In the genomic region with DNA sequence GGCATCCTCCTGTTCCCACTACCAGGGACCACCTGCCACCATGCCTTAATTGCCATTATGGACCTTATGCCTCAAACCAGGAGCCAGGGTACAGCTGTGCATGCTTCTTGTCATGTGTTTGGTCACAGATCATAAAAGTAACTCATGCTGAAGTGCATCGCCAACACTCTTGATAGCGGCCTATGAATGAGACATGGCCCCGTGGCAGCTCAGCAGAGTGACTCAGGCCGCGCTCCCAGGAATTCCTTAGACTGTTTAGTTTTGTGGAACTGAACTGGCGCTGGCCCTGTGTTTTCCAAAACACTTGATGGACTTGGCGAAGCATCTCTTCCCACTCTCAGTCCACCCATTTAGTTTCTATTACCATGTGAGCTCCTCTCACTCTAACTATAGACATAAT, we compare ENCODE assay signal across 20 mouse cellular contexts. TPM values are rescaled to one million over a fixed set of nuclear protein-coding genes. Genes with fewer than 3 reads are reported as not detected.
DNase-seq lines count a peak whose midpoint lies in the region; ATAC-seq and TF ChIP-seq lines count a peak whose summit lies in the region.
"Had no signal": no experiment of that assay in that cellular context is flagged by ENCODE, and none has a peak within 500 bp of the region (broad histone marks: within the 10 kb centered on the region; RNA-seq: fewer than 3 reads in every experiment).

No protein-coding gene starts in this region.

- 0 out of 2 replicates have a peak overlapping the region, but pooled peaks have one; percentile 5 for H3K27ac ChIP-seq in forebrain, embryonic 10.5 days
- H3K27ac ChIP-seq in forebrain, embryonic 14.5 days (ENCODE audit: low read depth, low read length): no peak overlapping the region
- peak overlapping the region; percentile 15; the same call in 1 of the 2 replicates for H3K27ac ChIP-seq in lung, embryonic 15.5 days
- H3K27ac ChIP-seq in hindbrain, embryonic 10.5 days: no peak overlapping the region
- H3K27ac ChIP-seq: embryonic facial prominence, embryonic 10.5 days; forebrain, embryonic 15.5 days; heart, embryonic 10.5 days; hindbrain, embryonic 14.5 days had no signal

- H3K36me3 ChIP-seq in forebrain, embryonic 10.5 days (replicated peaks): no peaks in the 10 kb centered on the region
- no peaks in the 10 kb centered on the region for H3K36me3 ChIP-seq in forebrain, embryonic 14.5 days (ENCODE audit: control insufficient read depth, insufficient read depth, low read length)
- H3K36me3 ChIP-seq in lung, embryonic 15.5 days: no peaks in the 10 kb centered on the region
- no peaks in the 10 kb centered on the region for H3K36me3 ChIP-seq in hindbrain, embryonic 10.5 days
- H3K36me3 ChIP-seq: embryonic facial prominence, embryonic 10.5 days; forebrain, embryonic 15.5 days; G1E; heart, embryonic 10.5 days had no signal

- no peak overlapping the region for H3K9ac ChIP-seq in forebrain, embryonic 14.5 days (ENCODE audit: low read length)
- H3K9ac ChIP-seq in lung, embryonic 15.5 days: no peak overlapping the region
- H3K9ac ChIP-seq: forebrain, embryonic 15.5 days; hindbrain, embryonic 14.5 days had no signal

- no peak for ATAC-seq in forebrain, embryonic 14.5 days
- ATAC-seq in lung, embryonic 15.5 days (ENCODE audit: borderline replicate concordance, extremely low read depth, low FRiP score, low TSS enrichment): peak; percentile 46; the same call in 1 of the 2 replicates
- ATAC-seq: CD4-positive, CD25-positive, alpha-beta regulatory T cell, adult 4 months; forebrain, embryonic 15.5 days had no signal

- no peak overlapping the region for H3K4me2 ChIP-seq in forebrain, embryonic 14.5 days (ENCODE audit: low read length)
- H3K4me2 ChIP-seq in lung, embryonic 15.5 days: no peak overlapping the region
- H3K4me2 ChIP-seq: forebrain, embryonic 15.5 days; hindbrain, embryonic 14.5 days had no signal

- H3K4me3 ChIP-seq in forebrain, embryonic 10.5 days: no peak overlapping the region
- no peak overlapping the region for H3K4me3 ChIP-seq in forebrain, embryonic 14.5 days (ENCODE audit: low read depth, low read length)
- no peak overlapping the region for H3K4me3 ChIP-seq in lung, embryonic 15.5 days
- H3K4me3 ChIP-seq in lung, adult 2 months (replicated peaks; ENCODE audit: extremely low read depth, low read depth, low read length): no peak overlapping the region
- H3K4me3 ChIP-seq in hindbrain, embryonic 10.5 days: no peak overlapping the region
- H3K4me3 ChIP-seq: embryonic facial prominence, embryonic 10.5 days; forebrain, embryonic 15.5 days; heart, embryonic 10.5 days had no signal

- TF ChIP-seq CTCF in lung, adult 2 months (IDR thresholded peaks at IDR 0.05; ENCODE audit: insufficient read depth, low read length): no peak

- TF ChIP-seq POLR2A in lung, adult 2 months (IDR thresholded peaks at IDR 0.05; ENCODE audit: borderline replicate concordance, extremely low read depth, low read depth, low read length): no peak

- 94% methylated on average over 7 of the region's 7 CpGs for WGBS in forebrain, embryonic 10.5 days
- 94% methylated on average over 7 of the region's 7 CpGs for whole genome bisulfite sequencing in forebrain, embryonic 14.5 days
- 49% methylated on average over 7 of the region's 7 CpGs for WGBS in lung, embryonic 15.5 days
- WGBS in lung, adult 2 months: 76% methylated on average over 7 of the region's 7 CpGs
- 96% methylated on average over 7 of the region's 7 CpGs for whole genome bisulfite sequencing in hindbrain, embryonic 10.5 days

- no peaks in the 10 kb centered on the region for H3K9me3 ChIP-seq in forebrain, embryonic 10.5 days
- H3K9me3 ChIP-seq in forebrain, embryonic 14.5 days (replicated peaks; ENCODE audit: control insufficient read depth, low read length): no peaks in the 10 kb centered on the region
- H3K9me3 ChIP-seq in lung, embryonic 15.5 days: no peaks in the 10 kb centered on the region
- H3K9me3 ChIP-seq in hindbrain, embryonic 10.5 days: no peaks in the 10 kb centered on the region
- H3K9me3 ChIP-seq: embryonic facial prominence, embryonic 10.5 days; forebrain, embryonic 15.5 days; heart, embryonic 10.5 days had no signal

- H3K4me1 ChIP-seq in forebrain, embryonic 10.5 days: peaks cover 27% of the 10 kb centered on the region
- H3K4me1 ChIP-seq in forebrain, embryonic 14.5 days (ENCODE audit: control insufficient read depth, insufficient read depth, low read length): peaks cover 12% of the 10 kb centered on the region
- peaks cover 15% of the 10 kb centered on the region for H3K4me1 ChIP-seq in lung, embryonic 15.5 days
- peaks cover 3% of the 10 kb centered on the region; the same call in 1 of the 2 replicates for H3K4me1 ChIP-seq in lung, adult 2 months (ENCODE audit: control insufficient read depth, insufficient read depth, low read length)
- peaks cover 31% of the 10 kb centered on the region for H3K4me1 ChIP-seq in hindbrain, embryonic 10.5 days (replicated peaks)

- H3K27me3 ChIP-seq in forebrain, embryonic 10.5 days (ENCODE audit: poor library complexity, severe bottlenecking): no peaks in the 10 kb centered on the region
- H3K27me3 ChIP-seq in forebrain, embryonic 14.5 days (replicated peaks; ENCODE audit: control insufficient read depth, insufficient read depth, low read length): no peaks in the 10 kb centered on the region
- no peaks in the 10 kb centered on the region for H3K27me3 ChIP-seq in lung, embryonic 15.5 days
- no peaks in the 10 kb centered on the region for H3K27me3 ChIP-seq in hindbrain, embryonic 10.5 days (ENCODE audit: insufficient read depth, poor library complexity, severe bottlenecking)
- H3K27me3 ChIP-seq: forebrain, embryonic 15.5 days had no signal

- DNase-seq in forebrain, embryonic 10.5 days (ENCODE audit: extremely low spot score, low spot score): no peak
- no peak for DNase-seq in forebrain, embryonic 14.5 days (ENCODE audit: low spot score)
- no peak for DNase-seq in lung, adult 2 months
- DNase-seq in lung, postnatal 10 days: peak; percentile 72
- no peak for DNase-seq in thymus, postnatal 10 days (ENCODE audit: low spot score in 2 of 2)
- no peak for DNase-seq in hindbrain, embryonic 10.5 days (ENCODE audit: low spot score)
- DNase-seq: adrenal gland, adult 8-10 months; adrenal gland, postnatal 36 days; B cell, adult 2 months; cerebellum, adult 2 months; cerebellum, postnatal 10 days; gastrocnemius, postnatal 36 days; heart, postnatal 10 days had no signal

RNA-seq across cellular contexts. Expression of a gene that starts 51.1 kb away (rescaled TPM):
- polyA plus RNA-seq in forebrain, embryonic 10.5 days (2016; fragmentation: Nextera tagmentation; extraction: Ambion mirVana): 21.2 and 22.4 TPM in 2 replicates
- polyA plus RNA-seq in forebrain, embryonic 14.5 days (2014; fragmentation: Nextera tagmentation; extraction: Ambion mirVana): 74.0 and 77.3 TPM in 2 replicates
- polyA plus RNA-seq in lung, embryonic 15.5 days (2015; fragmentation: Nextera tagmentation; extraction: Ambion mirVana): 149 and 153 TPM in 2 replicates
- polyA plus RNA-seq in lung, adult 2 months (2012; rRNA removed): 24.3 and 36.2 TPM in 2 replicates
- polyA plus RNA-seq in hindbrain, embryonic 10.5 days (2016; fragmentation: Nextera tagmentation; extraction: Ambion mirVana): 76.5 and 105 TPM in 2 replicates
- polyA plus RNA-seq: G1E had no signal

Comparison
In these comparisons a context has a peak if more than half of its experiments do, and no peak if none do; other contexts are left out.
1. H3K27ac ChIP-seq: peak in forebrain, embryonic 10.5 days (single experiment) and lung, embryonic 15.5 days (single experiment); none in forebrain, embryonic 14.5 days (single experiment) and hindbrain, embryonic 10.5 days (single experiment).